Mouse (Mus musculus) hindlimb bud, embryonic 11.5 days (tissue): Measurements from ENCODE around the gene Rnf114.

Source experiments
- DNase-seq: peaks from one replicate; pipeline ENCODE4 v3.0.0-alpha.2; 2012; ENCODE audit warnings: low read depth, low spot score; ENCODE audit errors: extremely low spot score

Rnf114 gene

DNA sequence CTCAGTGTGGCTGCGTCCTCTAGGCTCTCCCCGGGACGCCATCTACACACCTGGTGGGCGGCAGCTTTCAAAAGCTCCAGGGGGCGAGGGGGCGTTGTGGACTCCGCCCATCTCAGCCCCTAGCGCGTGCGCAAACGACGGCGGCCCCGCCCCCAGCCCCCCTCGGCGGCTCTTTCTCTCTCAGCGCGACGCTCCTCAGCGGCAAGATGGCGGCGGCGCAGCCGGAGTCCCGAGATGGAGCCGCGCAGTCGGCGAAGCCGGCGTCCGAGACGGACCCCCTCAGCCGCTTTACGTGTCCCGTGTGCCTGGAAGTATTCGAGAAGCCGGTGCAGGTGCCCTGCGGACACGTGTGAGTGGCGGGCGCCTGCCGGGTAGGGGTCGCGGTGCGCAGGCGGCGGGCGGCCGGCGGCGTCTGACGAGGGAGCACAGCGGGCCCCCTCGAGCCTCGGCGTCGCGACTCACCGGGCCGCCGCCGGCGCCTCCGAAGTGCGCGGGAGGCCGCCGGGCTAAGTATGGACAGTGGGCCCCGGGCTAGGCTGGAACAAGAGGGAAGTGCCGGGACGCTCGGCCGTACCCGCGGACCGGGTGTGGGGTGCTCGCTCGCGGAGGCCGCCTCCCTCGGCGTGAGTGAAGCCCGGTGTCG is 10.9 kb downstream of the Rnf114 start:
- peak; percentile 16 for DNase-seq

DNA sequence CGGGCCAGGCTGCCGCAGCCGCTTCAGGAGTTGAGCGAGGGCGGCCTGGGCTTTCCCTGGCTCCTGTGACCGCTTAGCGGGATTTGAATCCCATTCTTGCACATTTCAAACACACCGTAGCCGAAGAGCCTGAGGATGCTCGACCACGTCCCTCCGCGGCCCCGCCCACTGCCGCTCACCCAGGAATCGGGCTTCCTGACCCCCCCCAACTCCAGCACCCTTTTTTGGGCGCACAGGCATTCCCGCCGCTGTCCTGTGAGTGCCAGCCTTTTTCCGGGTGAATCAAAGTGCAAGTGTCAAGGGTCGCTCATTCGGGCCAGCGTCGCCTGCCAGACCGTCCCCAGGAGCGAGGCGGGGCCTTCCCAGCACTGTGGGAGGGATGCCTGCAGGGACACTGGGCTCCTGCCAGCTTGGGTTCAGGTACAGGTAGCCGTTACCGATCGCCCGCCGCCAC is 11.5 kb downstream of the Rnf114 start:
- no peak for DNase-seq

DNA sequence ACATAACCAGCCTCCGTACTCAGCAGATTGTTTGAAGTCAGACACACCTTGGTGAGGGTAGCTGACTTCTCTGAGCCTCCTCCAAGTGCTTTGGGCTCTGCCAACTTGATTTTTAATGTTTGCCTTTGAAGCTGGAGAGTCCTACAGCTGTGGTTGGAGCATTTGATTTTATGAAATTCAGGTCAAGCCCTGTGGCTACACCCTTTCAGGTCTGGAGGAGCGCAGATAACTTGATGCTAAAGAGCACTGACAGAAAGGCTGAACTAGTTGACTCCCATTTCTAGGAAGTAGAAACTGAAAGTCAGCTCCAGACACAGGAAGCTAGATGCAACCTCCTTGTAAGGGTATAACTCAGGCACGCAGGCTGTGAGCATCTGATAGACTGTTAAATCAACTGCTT is 12.7 kb downstream of the Rnf114 start:
- DNase-seq: no peak

DNA sequence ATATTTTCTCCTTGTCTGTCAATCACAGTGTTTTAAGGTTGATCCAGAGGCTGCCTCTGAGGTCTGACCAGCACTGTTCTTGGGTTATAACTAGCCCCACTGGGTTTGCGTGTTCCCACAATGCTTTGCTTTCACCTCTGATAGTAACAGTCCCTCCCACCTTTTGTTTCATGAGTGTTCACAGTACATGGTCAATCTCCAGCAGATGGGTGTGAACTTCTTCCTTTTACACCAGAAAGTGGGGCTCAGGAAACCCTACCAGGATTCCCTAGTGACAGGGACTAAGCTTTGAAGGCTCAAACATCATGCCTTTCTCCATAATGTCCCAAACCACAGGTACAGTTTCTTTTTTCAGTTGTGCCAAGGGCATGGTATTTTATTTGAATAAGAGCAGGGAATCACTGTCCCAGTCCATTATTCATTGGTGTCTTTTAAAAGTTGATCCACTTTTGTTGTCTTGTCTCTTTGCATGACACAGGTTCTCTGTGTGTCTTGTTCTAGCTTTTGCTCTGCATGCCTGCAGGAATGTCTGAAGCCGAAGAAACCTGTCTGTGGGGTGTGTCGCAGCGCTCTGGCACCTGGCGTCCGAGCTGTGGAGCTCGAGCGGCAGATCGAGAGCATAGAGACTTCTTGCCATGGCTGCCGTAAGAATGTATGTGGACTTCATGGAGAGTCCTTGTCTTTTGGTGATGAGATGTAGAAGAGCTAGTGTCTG is 14.3 kb downstream of the Rnf114 start:
- no peak for DNase-seq

DNA sequence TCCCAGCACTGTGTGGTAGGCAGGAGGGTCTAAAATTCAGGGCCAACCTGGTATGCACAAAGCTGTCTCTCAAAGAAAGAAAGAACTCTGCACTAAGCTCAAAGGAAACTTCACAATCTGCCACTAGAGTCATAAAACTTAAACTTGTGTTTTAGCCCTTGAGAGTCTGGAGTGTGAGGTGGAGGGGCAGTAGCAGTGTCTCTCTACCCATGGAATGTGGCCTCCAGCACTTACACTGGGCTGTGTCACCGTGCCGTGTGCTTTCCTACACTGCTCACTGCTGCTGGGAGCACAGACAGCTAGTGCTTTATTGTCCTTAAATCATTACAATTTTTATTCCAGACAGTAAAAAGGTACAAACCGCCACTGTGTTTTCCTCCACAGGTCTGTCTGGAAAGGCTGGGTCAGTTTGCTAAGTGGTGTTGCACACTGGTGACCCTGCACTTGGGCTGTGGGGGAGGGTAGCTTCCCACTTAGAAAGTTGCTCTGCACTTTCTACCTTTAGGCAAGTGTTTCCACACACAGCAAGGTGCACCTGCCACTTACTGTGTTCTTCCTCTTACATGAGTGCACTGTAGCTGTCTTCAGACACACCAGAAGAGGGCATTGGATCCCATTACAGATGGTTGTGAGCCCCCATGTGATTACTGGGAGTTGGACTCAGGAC is 15.4 kb downstream of the Rnf114 start:
- no peak for DNase-seq

DNA sequence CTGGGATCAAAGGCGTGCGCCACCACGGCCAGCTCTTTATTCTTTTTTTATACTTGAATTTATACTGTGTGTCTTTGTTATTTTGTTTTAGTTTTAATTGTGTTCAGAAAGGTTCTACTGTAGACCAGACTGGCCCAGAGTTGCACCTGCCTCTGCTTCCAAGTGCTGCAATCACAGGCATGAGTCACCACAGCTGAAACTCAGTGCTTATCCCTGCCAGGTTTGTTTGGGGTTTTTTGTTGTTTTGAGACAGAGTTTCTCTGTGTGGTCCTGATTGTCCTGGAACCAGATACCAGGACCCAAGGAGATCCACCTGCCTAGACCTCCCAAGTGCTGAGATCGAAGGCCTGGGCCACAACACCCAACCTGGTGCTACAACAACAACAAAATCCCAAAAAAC is 16.1 kb downstream of the Rnf114 start:
- no peak for DNase-seq

DNA sequence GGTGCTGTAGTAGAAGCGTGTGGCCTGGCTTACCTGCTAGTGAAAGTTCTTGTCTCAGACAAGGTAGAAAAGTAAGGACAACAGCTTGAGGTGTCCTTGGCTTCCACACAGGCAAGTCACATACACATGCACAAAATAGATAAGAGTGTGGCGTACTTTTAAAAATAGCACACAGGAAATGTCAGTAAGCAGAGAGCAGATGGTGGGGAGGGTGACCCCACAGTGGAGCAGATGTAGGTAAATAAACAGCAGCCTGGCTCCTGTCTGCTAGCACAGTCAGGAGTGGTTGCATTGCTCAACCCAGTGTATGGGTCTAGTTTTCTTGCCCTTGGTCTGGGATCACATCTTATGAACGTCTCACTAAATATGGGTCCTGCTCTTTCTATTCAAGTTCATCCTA is 18.0 kb downstream of the Rnf114 start:
- no peak for DNase-seq

DNA sequence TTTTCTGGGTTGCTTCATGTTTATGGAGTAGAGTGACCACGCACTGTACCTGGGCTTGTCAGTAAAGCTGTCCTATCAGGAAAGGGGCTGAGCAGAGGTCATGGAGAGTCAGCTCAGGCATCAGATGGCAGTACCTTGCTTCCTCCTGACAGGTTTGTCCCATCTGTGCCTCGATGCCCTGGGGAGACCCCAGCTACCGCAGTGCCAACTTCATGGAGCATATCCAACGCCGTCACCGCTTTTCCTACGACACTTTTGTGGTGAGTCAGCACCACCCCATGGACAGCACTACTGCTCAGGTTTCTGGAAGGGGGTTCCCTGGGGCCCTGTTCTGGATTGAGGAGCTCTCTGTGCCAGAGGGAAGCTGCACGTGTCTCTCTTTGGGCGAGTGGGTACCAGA is 19.9 kb downstream of the Rnf114 start:
- DNase-seq: no peak

DNA sequence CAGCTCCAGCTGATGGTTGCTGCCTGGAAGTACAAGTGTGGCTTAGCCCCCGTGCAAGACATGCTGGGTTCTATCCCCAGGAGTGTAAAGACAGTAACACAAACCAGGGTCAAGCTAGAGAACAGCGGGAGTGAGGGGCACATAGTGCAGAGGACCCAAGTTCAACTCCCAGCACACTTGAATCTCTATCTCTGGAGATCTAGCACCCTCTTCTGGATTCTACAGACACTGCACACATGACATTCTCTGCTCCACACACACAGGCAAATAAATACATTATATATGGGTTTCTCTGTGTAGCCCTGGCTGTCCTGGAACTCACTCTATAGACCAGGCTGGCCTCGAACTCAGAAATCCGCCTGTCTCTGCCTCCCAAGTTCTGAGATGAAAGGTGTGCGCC is 20.5 kb downstream of the Rnf114 start:
- DNase-seq: no peak

DNA sequence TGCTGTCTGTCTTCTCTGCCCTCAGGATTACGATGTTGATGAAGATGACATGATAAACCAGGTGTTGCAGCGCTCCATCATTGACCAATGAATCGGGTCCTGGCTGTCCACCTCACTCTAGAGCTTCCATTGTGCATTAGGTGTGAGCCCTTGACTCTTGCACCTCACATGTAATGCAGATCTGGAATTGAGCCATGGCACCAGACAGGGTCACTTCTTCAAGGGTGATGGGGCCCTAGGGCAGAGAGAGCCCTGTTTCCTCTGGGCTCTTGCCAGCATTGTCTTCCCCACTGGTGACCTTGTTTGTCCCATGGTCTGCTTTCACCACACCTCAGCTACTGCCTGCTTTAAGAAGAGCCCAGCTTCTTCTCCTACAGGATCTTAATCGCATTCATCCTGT is 22.2 kb downstream of the Rnf114 start:
- DNase-seq: no peak

DNA sequence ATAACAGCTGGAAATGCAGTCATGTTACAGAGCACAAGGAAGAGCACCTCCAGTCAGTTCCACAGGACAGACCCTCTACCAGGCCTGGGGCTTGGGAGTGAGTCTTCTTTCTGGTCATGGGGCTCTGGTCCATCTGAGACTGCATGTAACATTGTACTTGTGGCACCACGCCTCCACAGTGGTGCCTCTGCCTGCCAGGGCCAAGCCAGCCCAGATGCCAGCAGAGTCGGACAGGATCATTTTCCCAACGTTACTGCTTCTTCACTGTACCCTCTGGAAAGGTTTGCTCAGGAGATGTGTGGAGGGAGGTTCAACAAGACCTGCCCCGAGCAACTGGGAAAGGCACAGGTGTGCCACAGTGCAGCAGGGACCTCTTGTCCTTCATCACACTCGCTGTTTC is 23.2 kb downstream of the Rnf114 start:
- no peak for DNase-seq

DNA sequence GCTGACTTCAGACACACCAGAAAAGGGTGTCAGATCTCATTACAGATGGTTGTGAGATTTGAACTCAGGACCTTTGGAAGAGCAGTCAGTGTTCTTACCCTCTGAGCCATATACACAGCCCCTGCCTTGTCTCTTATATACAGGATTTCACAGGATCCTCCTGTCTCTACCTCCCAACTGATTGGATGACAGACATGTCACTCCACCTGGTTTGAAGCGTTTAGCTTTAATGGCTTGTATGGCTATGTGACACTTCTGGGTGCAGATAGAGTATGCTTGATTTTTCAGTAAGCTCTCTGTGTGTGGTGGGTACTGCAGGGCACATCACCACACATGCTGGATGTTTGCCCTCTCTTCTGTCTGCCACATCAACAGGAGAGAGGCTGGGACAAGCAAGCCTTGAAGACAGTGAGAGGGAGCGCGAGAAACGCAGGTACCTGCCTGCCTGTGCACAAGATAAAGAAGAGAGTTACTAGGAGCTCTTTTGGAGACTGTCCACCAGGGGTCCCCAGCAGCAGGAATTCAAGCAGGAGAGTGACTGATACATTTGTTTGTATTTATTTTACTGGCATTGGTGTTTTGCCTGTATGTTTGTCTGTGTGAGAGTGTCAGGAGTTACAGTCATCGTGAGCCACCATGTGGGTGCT is 27.3 kb downstream of the Rnf114 start:
- DNase-seq: no peak

DNA sequence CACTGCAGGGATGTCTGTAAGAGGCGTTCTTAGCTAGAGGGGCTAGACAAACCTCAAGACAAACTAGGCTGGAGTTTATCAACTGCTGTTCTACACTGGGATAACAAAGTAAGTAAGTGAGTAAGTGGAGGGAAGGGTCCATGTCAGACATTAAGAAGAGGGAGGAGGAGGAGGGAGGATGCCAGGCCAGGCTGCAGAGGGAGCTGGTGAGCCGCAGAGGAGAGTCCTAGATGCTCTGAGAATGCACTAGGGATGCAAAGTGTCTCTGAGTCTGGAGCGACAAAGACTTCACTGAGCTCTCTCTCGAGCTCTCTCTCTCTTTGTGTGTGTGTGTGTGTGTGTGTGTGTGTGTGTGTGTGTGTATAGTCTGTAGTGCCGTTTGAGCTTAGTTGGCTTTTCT is 35.8 kb downstream of the Rnf114 start:
- DNase-seq: no peak

DNA sequence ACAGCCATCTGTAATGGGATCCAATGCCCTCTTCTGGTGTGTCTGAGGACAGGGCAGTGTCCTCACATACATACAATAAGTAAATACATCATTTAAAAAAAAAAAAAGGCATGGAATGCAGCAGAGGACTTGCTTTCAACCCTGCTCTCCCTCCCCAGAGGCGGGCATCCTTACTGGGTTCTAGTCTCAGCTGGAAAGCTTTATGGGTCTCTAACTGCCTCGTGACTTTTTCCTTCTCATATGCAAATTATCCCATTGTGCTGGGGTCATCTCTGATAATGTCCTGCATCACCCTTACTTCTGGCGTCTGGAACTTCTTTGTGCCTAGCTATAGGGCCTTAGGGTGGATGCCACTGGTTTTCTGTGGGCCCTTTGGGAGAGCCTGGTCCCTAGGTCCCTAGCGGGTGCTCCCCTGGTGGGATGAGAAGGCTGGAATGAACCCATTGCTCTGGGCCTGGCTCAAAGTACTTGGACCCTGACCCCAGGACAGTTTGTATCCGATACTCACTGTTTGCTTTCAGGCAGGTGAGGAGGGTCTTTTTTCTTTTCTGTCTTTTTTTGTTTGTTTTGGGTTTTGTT is 37.6 kb downstream of the Rnf114 start:
- no peak for DNase-seq

DNA sequence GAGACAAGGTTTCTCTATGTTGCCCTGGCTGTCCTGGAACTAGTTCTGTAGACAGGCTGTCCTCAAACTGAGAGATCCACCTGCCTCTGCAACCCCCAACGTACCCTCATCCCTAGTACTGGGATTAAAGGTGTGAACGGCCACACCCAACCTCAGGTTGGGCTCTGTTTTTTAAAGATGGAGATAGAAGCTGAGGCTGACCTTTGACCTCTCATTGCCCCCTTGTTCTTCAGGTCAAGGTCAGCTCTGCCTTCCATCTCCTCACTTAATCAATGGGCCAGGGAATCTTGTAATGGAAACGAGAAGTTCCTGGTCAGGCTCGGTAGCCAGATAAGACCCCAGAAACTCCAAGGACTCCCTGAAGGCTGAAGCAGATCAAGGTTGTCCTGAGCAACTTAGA is 38.1 kb downstream of the Rnf114 start:
- no peak for DNase-seq

DNA sequence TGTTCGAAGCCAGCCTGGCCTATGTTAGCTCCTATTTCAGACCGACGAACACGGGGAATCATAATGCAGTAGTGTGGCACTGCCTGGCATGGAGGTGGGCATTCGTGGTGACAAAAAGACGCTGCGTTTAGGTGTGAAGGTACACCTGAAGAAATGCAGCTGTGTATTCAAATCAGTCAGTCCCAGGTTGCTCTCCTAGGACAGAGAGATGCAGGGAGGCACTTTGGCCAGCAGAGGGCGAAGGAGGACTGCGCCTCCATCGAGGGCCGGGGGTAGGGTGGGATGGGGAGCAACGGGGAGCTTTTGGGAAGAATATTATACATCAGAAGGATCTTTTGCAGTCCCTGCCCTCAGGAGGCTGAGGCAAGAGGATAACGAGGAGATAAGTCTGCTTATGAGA is 39.7 kb downstream of the Rnf114 start:
- no peak for DNase-seq

DNA sequence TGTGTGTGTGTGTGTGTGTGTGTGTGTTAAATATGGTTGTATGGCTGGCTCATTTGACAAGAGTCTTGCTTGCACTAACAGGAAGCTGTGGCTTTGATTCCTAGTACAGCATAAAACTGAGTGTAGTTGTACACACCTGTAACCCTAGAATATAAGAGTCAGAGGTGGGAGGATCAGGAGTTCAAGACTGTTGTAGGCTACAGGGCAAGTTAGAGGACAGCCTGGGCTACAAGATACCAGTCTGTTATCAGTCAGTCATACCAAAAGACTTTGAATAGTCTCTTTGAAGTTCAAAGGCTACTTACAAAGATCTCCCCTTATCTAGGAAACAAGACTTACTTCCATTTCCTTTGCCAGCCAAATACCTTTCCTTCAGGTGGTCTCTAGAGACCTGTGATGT is 41.4 kb downstream of the Rnf114 start:
- no peak for DNase-seq

DNA sequence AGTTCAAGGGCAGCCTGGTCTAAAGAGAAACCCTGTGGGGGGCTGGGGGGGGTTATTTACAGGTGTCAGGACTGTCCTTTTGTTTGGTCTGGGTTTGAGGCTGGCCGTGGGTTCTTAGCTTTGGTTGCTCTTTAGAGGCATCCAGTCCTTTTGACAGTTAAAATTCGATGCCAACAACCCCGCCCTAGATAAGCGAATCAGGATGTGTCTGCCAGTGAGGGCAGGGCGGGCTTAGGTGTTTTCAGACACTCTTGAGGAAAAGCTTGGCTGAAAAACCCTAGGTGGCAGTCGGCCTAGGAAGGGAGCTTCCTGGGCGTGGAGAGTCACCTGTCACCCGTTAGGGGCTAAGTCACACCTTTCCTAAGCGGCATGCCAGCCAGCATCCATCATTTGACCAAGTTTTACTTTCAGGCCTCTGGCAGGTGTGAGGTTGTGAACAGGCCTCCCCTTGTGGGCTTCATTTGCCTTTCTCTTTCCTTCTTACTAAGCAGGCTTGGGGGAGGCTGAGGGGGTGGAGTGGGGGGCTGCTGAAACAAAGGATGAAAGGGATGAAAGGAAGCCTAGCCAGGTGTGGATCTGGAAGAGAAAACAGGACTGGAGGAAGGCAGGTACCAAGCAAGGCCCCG is 44.0 kb downstream of the Rnf114 start:
- DNase-seq: no peak

DNA sequence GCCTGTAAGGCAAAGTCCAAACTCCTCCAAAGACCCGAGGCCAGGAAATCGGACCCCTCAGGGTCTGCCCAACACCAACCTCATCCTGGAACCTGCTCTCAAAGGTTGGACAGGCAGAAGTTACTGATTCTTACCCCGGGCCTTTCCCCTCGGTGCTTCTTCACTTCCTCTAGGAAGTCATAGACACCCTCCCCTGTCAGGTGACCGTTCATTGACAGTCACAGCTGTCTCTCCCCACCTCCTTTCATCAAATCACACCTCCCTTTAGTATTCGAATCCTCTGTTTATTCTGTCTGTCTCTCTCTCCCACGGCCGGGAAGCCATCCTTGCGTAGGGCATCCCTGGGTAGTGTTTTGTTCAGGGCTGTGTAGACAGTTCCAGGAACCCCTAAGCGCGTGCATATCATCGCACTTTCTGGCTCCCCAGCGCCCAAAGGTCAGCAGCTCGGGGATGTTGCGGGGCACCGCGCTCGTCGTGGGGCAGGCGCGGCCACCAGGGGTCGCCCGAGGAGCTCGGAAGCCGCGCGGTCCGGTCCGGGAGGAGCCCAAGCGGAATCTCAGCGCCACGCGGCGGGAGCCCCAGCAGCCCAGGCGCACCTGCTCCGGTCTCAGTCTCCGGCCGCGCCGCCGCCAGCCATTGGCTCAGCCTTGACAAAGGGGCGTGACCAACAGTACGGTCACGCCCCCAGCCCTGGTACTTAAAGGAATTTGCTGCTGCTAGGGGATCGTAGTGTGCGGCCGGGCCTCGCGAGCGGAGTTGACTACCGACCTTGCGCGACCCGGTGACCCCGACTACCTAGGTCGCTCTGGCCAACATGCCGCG is 45.2 kb downstream of the Rnf114 start, which contains the start of gene Snai1:
Snai1 (plus strand) TSS at position 720 of the 822 bp plus-strand sequence.
- peak; percentile 87 for DNase-seq

DNA sequence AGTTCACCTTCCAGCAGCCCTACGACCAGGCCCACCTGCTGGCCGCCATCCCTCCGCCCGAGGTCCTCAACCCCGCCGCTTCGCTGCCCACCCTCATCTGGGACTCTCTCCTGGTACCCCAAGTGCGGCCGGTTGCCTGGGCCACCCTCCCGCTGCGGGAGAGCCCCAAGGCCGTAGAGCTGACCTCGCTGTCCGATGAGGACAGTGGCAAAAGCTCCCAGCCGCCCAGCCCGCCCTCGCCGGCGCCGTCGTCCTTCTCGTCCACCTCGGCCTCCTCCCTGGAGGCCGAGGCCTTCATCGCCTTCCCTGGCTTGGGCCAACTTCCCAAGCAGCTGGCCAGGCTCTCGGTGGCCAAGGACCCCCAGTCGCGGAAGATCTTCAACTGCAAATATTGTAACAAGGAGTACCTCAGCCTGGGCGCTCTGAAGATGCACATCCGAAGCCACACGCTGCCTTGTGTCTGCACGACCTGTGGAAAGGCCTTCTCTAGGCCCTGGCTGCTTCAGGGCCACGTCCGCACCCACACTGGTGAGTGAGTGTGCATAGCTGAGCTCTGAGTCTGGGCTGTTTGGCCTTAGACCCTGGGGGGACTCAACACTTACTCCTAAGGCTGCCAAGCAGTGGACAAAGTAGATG is 46.3 kb downstream of the Rnf114 start:
- DNase-seq: no peak
